Mouse (Mus musculus): ENCODE measurements around the gene Aldh3b3. TPM values are rescaled to one million over a fixed set of nuclear protein-coding genes. Genes with fewer than 3 reads are reported as not detected.

The Aldh3b3 gene
- polyA plus RNA-seq, 1 experiment = not detected

DNA sequence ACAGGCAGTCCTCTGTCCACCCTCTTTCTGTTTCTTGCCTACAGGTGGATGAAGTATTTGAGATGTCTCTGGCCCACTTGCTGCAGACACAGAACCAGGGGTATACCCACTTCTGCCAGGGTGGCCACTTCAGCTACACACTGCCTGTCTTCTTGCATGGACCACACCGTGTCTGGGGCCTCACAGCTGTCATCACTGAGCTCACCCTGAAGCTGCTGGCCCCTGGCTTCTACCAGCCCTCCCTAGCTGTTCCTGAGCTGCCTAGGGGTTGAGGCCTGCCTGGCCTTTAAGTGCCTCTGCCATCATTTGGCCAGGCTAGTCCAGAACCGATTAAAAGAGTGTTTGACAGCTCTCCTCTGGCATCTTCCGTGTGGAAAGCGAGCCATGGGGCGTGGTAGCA lies 43.3 kb downstream of the Aldh3b3 start:
- no peaks in the 10 kb centered on the region for H3K36me3 ChIP-seq (ENCODE audit: control insufficient read depth, insufficient read depth, low read length, poor library complexity, severe bottlenecking)
- no peak overlapping the region for H3K27ac ChIP-seq (ENCODE audit: insufficient read depth, low read length)
- no peaks in the 10 kb centered on the region for H3K9me3 ChIP-seq (replicated peaks; ENCODE audit: control insufficient read depth, insufficient read depth, low read length, poor library complexity, severe bottlenecking)
- no peaks in the 10 kb centered on the region for H3K27me3 ChIP-seq (ENCODE audit: control insufficient read depth, insufficient read depth, low read length, poor library complexity, severe bottlenecking)
- peak overlapping the region; percentile 78 for H3K9ac ChIP-seq (ENCODE audit: low read depth, poor library complexity, severe bottlenecking)
- TF ChIP-seq POLR2A (IDR thresholded peaks at IDR 0.05; ENCODE audit: insufficient read depth, low read length) (no peak), CTCF (IDR thresholded peaks at IDR 0.05; ENCODE audit: low read depth, low read length) (no peak), EP300 (IDR thresholded peaks at IDR 0.05; ENCODE audit: insufficient read depth, low read depth, low read length) (no peak)
- H3K4me3 ChIP-seq (ENCODE audit: low read depth, low read length) = no peak overlapping the region
- H3K4me1 ChIP-seq (ENCODE audit: control insufficient read depth, insufficient read depth, low read length) = peaks cover 3% of the 10 kb centered on the region

- H3K27me3 ChIP-seq (ENCODE audit: control insufficient read depth, insufficient read depth, low read length, poor library complexity, severe bottlenecking) = no peaks in the 10 kb centered on the region
- H3K27ac ChIP-seq (ENCODE audit: insufficient read depth, low read length) = no peak within 1 kb of the TSS
- H3K9me3 ChIP-seq (replicated peaks; ENCODE audit: control insufficient read depth, insufficient read depth, low read length, poor library complexity, severe bottlenecking) = no peaks in the 10 kb centered on the region
- peak within 1 kb of the TSS; percentile 34 for H3K4me3 ChIP-seq (ENCODE audit: low read depth, low read length)
- TF ChIP-seq CTCF (IDR thresholded peaks at IDR 0.05; ENCODE audit: low read depth, low read length) (no peak), EP300 (IDR thresholded peaks at IDR 0.05; ENCODE audit: insufficient read depth, low read depth, low read length) (no peak), POLR2A (IDR thresholded peaks at IDR 0.05; ENCODE audit: insufficient read depth, low read length) (no peak)
- peaks cover 3% of the 10 kb centered on the region for H3K4me1 ChIP-seq (ENCODE audit: control insufficient read depth, insufficient read depth, low read length)
- H3K9ac ChIP-seq (ENCODE audit: low read depth, poor library complexity, severe bottlenecking) = peak within 1 kb of the TSS; percentile 19; the same call in 1 of the 2 replicates
- H3K36me3 ChIP-seq (ENCODE audit: control insufficient read depth, insufficient read depth, low read length, poor library complexity, severe bottlenecking) = 0 out of 2 replicates have a peak, but pooled peaks cover 2% of the 10 kb centered on the region
Measured at GRCm38 (mm10) chr19:4003112-4003511, 44.7 kb downstream of the Aldh3b3 start, which contains the start of gene Doc2g. Doc2g (plus strand) TSS chr19:4003313.

- no peaks in the 10 kb centered on the region for H3K27me3 ChIP-seq (ENCODE audit: control insufficient read depth, insufficient read depth, low read length, poor library complexity, severe bottlenecking)
- peak overlapping the region; percentile 19; the same call in 1 of the 2 replicates for H3K9ac ChIP-seq (ENCODE audit: low read depth, poor library complexity, severe bottlenecking)
- H3K9me3 ChIP-seq (replicated peaks; ENCODE audit: control insufficient read depth, insufficient read depth, low read length, poor library complexity, severe bottlenecking) = no peaks in the 10 kb centered on the region
- TF ChIP-seq CTCF (IDR thresholded peaks at IDR 0.05; ENCODE audit: low read depth, low read length) = no peak
- no peak for TF ChIP-seq EP300 (IDR thresholded peaks at IDR 0.05; ENCODE audit: insufficient read depth, low read depth, low read length)
- TF ChIP-seq POLR2A (IDR thresholded peaks at IDR 0.05; ENCODE audit: insufficient read depth, low read length) = no peak
- peak overlapping the region; percentile 34 for H3K4me3 ChIP-seq (ENCODE audit: low read depth, low read length)
- peaks cover 3% of the 10 kb centered on the region for H3K4me1 ChIP-seq (ENCODE audit: control insufficient read depth, insufficient read depth, low read length)
- H3K36me3 ChIP-seq (ENCODE audit: control insufficient read depth, insufficient read depth, low read length, poor library complexity, severe bottlenecking) = 0 out of 2 replicates have a peak, but pooled peaks cover 5% of the 10 kb centered on the region
- H3K27ac ChIP-seq (ENCODE audit: insufficient read depth, low read length) = no peak overlapping the region
Measured at GRCm38 (mm10) chr19:4003641-4004040, 45.2 kb downstream of the Aldh3b3 start.

DNA sequence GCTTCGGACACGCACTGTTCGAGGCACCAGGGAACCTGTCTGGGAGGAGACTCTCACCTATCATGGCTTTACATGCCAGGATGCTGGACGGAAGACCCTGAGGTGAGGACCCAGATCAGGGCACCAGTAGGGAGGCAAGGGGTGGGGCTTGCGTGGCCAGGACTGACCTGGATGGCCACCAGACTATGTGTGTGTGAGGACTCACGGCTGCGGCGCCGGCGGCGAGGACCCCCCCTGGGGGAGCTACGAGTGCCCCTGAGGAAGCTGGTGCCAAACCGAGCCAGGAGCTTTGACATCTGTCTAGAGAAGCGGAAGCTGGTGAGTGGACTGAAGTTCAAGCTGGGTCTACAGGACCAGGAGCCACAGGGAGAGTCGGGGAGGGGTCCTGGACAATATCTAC lies 45.9 kb downstream of the Aldh3b3 start:
- peaks cover 3% of the 10 kb centered on the region for H3K4me1 ChIP-seq (ENCODE audit: control insufficient read depth, insufficient read depth, low read length)
- H3K36me3 ChIP-seq (ENCODE audit: control insufficient read depth, insufficient read depth, low read length, poor library complexity, severe bottlenecking) = 0 out of 2 replicates have a peak, but pooled peaks cover 5% of the 10 kb centered on the region

DNA sequence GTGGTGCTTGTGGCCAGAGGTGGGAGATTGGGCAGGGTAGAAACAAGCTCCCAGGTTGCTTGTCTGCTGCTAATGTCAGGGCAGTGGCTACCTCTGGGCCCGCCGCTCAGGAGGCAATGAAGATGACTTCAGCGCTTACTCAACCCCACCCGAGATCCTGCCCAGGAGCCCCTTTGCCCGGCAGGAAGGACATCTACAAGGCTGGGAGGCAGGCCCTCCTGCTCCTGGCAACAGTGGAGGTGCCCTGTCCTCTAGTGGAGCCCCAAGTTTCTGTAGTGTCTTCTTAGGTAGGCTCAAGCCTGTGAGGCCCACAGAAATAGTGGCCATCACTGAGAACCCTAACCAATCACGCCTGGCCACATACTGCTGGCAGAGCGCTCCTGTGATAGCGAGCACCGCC lies 46.6 kb downstream of the Aldh3b3 start:
- Histone ChIP-seq H3K27ac (ENCODE audit: insufficient read depth, low read length) (no peak overlapping the region), H3K27me3 (ENCODE audit: control insufficient read depth, insufficient read depth, low read length, poor library complexity, severe bottlenecking) (no peaks in the 10 kb centered on the region), H3K9ac (ENCODE audit: low read depth, poor library complexity, severe bottlenecking) (no peak overlapping the region), H3K4me1 (ENCODE audit: control insufficient read depth, insufficient read depth, low read length) (peaks cover 3% of the 10 kb centered on the region), H3K9me3 (replicated peaks; ENCODE audit: control insufficient read depth, insufficient read depth, low read length, poor library complexity, severe bottlenecking) (no peaks in the 10 kb centered on the region), H3K36me3 (ENCODE audit: control insufficient read depth, insufficient read depth, low read length, poor library complexity, severe bottlenecking) (peaks cover 8% of the 10 kb centered on the region; the same call in 1 of the 2 replicates), H3K4me3 (ENCODE audit: low read depth, low read length) (no peak overlapping the region)
- TF ChIP-seq CTCF (IDR thresholded peaks at IDR 0.05; ENCODE audit: low read depth, low read length) (no peak), EP300 (IDR thresholded peaks at IDR 0.05; ENCODE audit: insufficient read depth, low read depth, low read length) (no peak), POLR2A (IDR thresholded peaks at IDR 0.05; ENCODE audit: insufficient read depth, low read length) (no peak)

More for the DNA sequence above, 45.9 kb downstream of the Aldh3b3 start:
- Histone ChIP-seq H3K27ac (ENCODE audit: insufficient read depth, low read length) (no peak overlapping the region), H3K4me3 (ENCODE audit: low read depth, low read length) (no peak overlapping the region), H3K9ac (ENCODE audit: low read depth, poor library complexity, severe bottlenecking) (no peak overlapping the region), H3K9me3 (replicated peaks; ENCODE audit: control insufficient read depth, insufficient read depth, low read length, poor library complexity, severe bottlenecking) (no peaks in the 10 kb centered on the region), H3K27me3 (ENCODE audit: control insufficient read depth, insufficient read depth, low read length, poor library complexity, severe bottlenecking) (no peaks in the 10 kb centered on the region)
- TF ChIP-seq EP300 (IDR thresholded peaks at IDR 0.05; ENCODE audit: insufficient read depth, low read depth, low read length) = no peak
- TF ChIP-seq POLR2A (IDR thresholded peaks at IDR 0.05; ENCODE audit: insufficient read depth, low read length) = no peak
- TF ChIP-seq CTCF (IDR thresholded peaks at IDR 0.05; ENCODE audit: low read depth, low read length) = no peak

DNA sequence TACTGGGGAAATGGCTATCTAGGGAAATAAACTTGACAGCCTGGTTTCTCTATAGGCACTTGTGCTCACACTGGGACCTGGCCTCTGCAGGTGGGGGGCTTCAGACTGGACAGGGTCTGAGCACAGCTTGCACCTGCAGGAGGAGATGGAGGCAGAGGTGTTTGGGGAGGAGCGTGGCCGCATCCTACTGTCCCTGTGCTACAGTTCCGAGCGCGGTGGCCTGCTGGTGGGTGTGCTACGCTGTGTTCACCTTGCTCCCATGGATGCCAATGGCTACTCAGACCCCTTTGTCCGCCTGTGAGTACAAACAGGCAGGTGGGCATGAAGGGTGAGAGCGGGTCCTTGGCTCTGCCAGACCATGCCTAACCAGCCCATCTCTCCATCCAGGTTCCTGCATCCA lies 47.5 kb downstream of the Aldh3b3 start:
- TF ChIP-seq POLR2A (IDR thresholded peaks at IDR 0.05; ENCODE audit: insufficient read depth, low read length) (no peak), EP300 (IDR thresholded peaks at IDR 0.05; ENCODE audit: insufficient read depth, low read depth, low read length) (no peak), CTCF (IDR thresholded peaks at IDR 0.05; ENCODE audit: low read depth, low read length) (no peak)

More for the DNA sequence above, 47.5 kb downstream of the Aldh3b3 start:
- Histone ChIP-seq H3K4me3 (ENCODE audit: low read depth, low read length) (no peak overlapping the region), H3K36me3 (ENCODE audit: control insufficient read depth, insufficient read depth, low read length, poor library complexity, severe bottlenecking) (peaks cover 8% of the 10 kb centered on the region; the same call in 1 of the 2 replicates), H3K4me1 (ENCODE audit: control insufficient read depth, insufficient read depth, low read length) (peaks cover 3% of the 10 kb centered on the region), H3K9me3 (replicated peaks; ENCODE audit: control insufficient read depth, insufficient read depth, low read length, poor library complexity, severe bottlenecking) (no peaks in the 10 kb centered on the region), H3K9ac (ENCODE audit: low read depth, poor library complexity, severe bottlenecking) (no peak overlapping the region), H3K27me3 (ENCODE audit: control insufficient read depth, insufficient read depth, low read length, poor library complexity, severe bottlenecking) (no peaks in the 10 kb centered on the region), H3K27ac (ENCODE audit: insufficient read depth, low read length) (no peak overlapping the region)
